Mouse (Mus musculus) limb, embryonic 12.5 days (tissue): ENCODE measurements at regions not wholly inside any gene's neighbourhood (a gene's known extent, or its start where the extent isn't known, plus 50 kb on each side); places are given as distances from the start of the nearest gene placed in this dataset.

Experiments used
- ATAC-seq: fragments of 200-750 bp; cut with Nextera tagmentation; 2 replicates; pipeline ENCODE4 v1.8.0; 2017; ENCODE audit warnings: low read depth, moderate TSS enrichment; ENCODE audit not compliant: insufficient number of reproducible peaks, insufficient read depth, low FRiP score, low TSS enrichment
- H3K27ac ChIP-seq: fragments of 300-500 bp; sonication (generic); 2 replicates; pipeline ENCODE4 v1.5.1; 2016; ENCODE audit warnings: mild to moderate bottlenecking, moderate library complexity
- H3K27me3 ChIP-seq: fragments of 300-500 bp; sonication (generic); 2 replicates; pipeline ENCODE4 v1.6.1; 2016; ENCODE audit warnings: mild to moderate bottlenecking, moderate library complexity
- H3K36me3 ChIP-seq: fragments of 300-500 bp; sonication (generic); 2 replicates; pipeline ENCODE4 v1.6.1; 2016; ENCODE audit warnings: mild to moderate bottlenecking, moderate library complexity
- H3K4me1 ChIP-seq: fragments of 300-500 bp; sonication (generic); replicated peaks from 2 replicates; pipeline ENCODE4 v1.6.1; 2016
- H3K4me2 ChIP-seq: fragments of 300-500 bp; sonication (generic); 2 replicates; pipeline ENCODE4 v1.6.1; 2016; ENCODE audit warnings: mild to moderate bottlenecking, moderate library complexity
- H3K4me3 ChIP-seq: fragments of 300-500 bp; sonication (generic); replicated peaks from 2 replicates; pipeline ENCODE4 v1.5.1; 2016; ENCODE audit warnings: mild to moderate bottlenecking
- H3K9ac ChIP-seq: fragments of 300-500 bp; sonication (generic); replicated peaks from 2 replicates; pipeline ENCODE4 v1.6.1; 2016; ENCODE audit warnings: mild to moderate bottlenecking, moderate library complexity
- H3K9me3 ChIP-seq: fragments of 300-500 bp; sonication (generic); 2 replicates; pipeline ENCODE4 v1.6.1; 2016; ENCODE audit warnings: mild to moderate bottlenecking, moderate library complexity
- WGBS: fragments of 180-500 bp; shearing (Covaris S2); methylation state at CpG from one replicate; pipeline ENCODE4 v1.1.7; 2016; 5-methylcytosine and 5-hydroxymethylcytosine counted together

GRCm38 (mm10) chr10:24444572-24444971, 150.7 kb upstream of the Ccn2 start:
- no peak overlapping the region for H3K4me2 ChIP-seq
- no peak overlapping the region for H3K4me3 ChIP-seq
- no peak overlapping the region for H3K27ac ChIP-seq
- H3K4me1 ChIP-seq: no peaks in the 10 kb centered on the region
- H3K9me3 ChIP-seq: no peaks in the 10 kb centered on the region
- H3K27me3 ChIP-seq: no peaks in the 10 kb centered on the region
- no peak for ATAC-seq
- no peak overlapping the region for H3K9ac ChIP-seq
- no peaks in the 10 kb centered on the region for H3K36me3 ChIP-seq
- WGBS: 63% methylated on average over 1 of the region's 1 CpGs

DNA sequence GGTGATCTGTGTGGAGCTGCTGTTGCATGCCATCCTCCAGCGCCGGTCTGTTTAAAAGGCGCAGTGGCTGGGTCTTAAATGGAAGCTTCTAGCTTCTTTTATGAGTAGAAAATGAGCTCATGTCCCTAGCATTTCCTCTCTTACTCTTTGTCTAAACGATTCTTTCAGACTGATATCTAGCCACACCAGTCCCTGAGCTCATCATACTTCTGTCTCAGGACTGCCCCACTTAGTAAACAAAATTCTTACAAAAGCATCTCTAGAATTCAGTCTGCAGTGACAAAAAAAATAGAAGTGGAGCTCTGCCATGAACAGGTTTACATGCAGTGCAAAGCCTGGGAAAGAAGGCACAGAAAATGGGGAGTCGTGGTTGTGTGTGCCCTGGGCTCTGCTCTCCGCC, 150.2 kb upstream of the Ccn2 start:
- ATAC-seq: no peak
- 87% methylated on average over 6 of the region's 6 CpGs for WGBS

DNA sequence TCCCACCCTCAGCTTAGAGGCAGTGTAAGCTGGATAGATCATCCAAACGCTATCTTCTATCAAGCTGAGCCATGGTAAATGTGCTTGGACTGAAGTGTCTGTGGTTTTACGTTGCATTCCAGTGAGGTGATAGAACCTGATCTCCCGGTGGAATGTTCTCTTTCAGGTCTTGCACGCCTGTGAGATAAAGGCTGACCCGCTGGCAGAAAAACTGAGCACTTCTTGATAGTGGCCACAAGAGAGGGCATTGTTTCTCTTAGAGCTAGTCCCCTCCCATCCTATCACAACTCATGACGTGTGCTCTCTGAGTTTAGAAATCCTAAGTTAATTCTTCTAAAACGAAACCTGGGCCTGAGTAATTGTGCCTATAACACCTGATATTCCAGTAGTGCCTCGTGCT, 149.1 kb upstream of the Ccn2 start:
- ATAC-seq: no peak
- 76% methylated on average over 8 of the region's 8 CpGs for WGBS
- no peaks in the 10 kb centered on the region for H3K4me1 ChIP-seq
- no peaks in the 10 kb centered on the region for H3K36me3 ChIP-seq
- H3K4me2 ChIP-seq: no peak overlapping the region
- no peak overlapping the region for H3K27ac ChIP-seq
- no peak overlapping the region for H3K4me3 ChIP-seq
- no peaks in the 10 kb centered on the region for H3K27me3 ChIP-seq
- H3K9ac ChIP-seq: no peak overlapping the region
- peaks cover 5% of the 10 kb centered on the region; the same call in 1 of the 2 replicates for H3K9me3 ChIP-seq

More for the DNA sequence above, 150.2 kb upstream of the Ccn2 start:
- Histone ChIP-seq H3K36me3 (no peaks in the 10 kb centered on the region), H3K9ac (no peak overlapping the region), H3K4me1 (no peaks in the 10 kb centered on the region), H3K9me3 (peaks cover 3% of the 10 kb centered on the region; the same call in 1 of the 2 replicates), H3K4me2 (no peak overlapping the region), H3K27me3 (no peaks in the 10 kb centered on the region), H3K4me3 (no peak overlapping the region), H3K27ac (no peak overlapping the region)

DNA sequence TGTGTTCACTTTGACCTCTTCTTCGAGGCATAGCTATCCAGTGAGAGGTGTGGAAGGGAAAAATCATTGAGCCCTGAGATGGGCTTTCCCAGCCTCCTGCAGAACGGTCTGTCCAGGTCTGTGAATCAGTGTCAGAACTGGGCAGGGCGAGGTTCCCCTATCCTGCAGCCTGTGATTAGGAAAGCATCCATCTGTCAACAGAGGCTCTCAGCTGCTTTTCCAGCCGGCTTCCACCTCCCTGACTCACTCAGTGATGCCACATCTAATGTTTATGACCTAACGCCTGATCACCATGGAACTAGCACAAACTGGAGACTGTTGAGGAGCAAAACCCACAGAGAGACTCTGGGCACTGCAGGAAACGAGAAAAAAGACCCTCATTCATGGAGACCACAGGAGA, 148.1 kb upstream of the Ccn2 start:
- H3K4me2 ChIP-seq: no peak overlapping the region
- H3K4me3 ChIP-seq: no peak overlapping the region
- WGBS: 47% methylated on average over 6 of the region's 6 CpGs
- H3K27ac ChIP-seq: no peak overlapping the region
- no peak for ATAC-seq
- H3K9me3 ChIP-seq: peaks cover 5% of the 10 kb centered on the region; the same call in 1 of the 2 replicates
- no peak overlapping the region for H3K9ac ChIP-seq
- H3K36me3 ChIP-seq: no peaks in the 10 kb centered on the region
- no peaks in the 10 kb centered on the region for H3K27me3 ChIP-seq
- no peaks in the 10 kb centered on the region for H3K4me1 ChIP-seq

GRCm38 (mm10) chr10:24448001-24448561, 147.2 kb upstream of the Ccn2 start:
- Histone ChIP-seq H3K27ac (peak overlapping the region; percentile 14; the same call in 1 of the 2 replicates), H3K27me3 (no peaks in the 10 kb centered on the region), H3K9ac (no peak overlapping the region), H3K36me3 (no peaks in the 10 kb centered on the region), H3K9me3 (peaks cover 5% of the 10 kb centered on the region; the same call in 1 of the 2 replicates), H3K4me2 (no peak overlapping the region), H3K4me3 (no peak overlapping the region), H3K4me1 (no peaks in the 10 kb centered on the region)
- 71% methylated on average over 9 of the region's 9 CpGs for WGBS
- no peak for ATAC-seq

DNA sequence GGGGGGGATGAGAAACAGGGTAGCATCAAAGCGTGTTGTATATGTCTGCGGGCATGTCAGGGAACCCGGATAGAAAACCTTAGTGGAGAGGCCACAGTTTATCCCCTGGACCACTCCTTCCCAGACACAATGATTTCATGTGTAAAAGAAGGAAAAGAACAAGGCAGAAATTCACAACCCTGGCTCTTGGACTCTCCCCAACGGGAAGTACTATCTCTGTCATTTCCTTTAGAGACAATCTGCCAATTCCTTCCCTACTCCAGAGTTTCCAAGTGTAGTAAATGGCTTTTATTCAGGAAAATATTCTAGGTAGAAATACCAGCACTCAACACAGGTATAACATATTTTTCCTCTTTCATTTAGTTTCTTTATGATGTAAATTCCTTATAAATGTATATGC, 141.7 kb upstream of the Ccn2 start:
- no peak overlapping the region for H3K4me2 ChIP-seq
- peaks cover 5% of the 10 kb centered on the region; the same call in 1 of the 2 replicates for H3K9me3 ChIP-seq
- no peak for ATAC-seq
- H3K4me1 ChIP-seq: no peaks in the 10 kb centered on the region
- H3K9ac ChIP-seq: no peak overlapping the region
- 88% methylated on average over 4 of the region's 4 CpGs for WGBS
- no peak overlapping the region for H3K4me3 ChIP-seq
- no peak overlapping the region for H3K27ac ChIP-seq
- no peaks in the 10 kb centered on the region for H3K27me3 ChIP-seq
- H3K36me3 ChIP-seq: no peaks in the 10 kb centered on the region

- Histone ChIP-seq H3K27me3 (no peaks in the 10 kb centered on the region), H3K9ac (no peak overlapping the region), H3K4me1 (no peaks in the 10 kb centered on the region), H3K9me3 (no peaks in the 10 kb centered on the region; the same call in 1 of the 2 replicates), H3K36me3 (no peaks in the 10 kb centered on the region), H3K27ac (peak overlapping the region; percentile 63), H3K4me2 (no peak overlapping the region), H3K4me3 (no peak overlapping the region)
- 0 out of 2 replicates have a peak, but pooled peaks have one; percentile 59 for ATAC-seq
- WGBS: 53% methylated on average over 2 of the region's 2 CpGs
Observed at GRCm38 (mm10) chr10:24458667-24459066, 136.6 kb upstream of the Ccn2 start.

GRCm38 (mm10) chr10:24463873-24464272, 131.4 kb upstream of the Ccn2 start:
- no peak overlapping the region for H3K27ac ChIP-seq
- H3K4me1 ChIP-seq: no peaks in the 10 kb centered on the region
- WGBS: 95% methylated on average over 1 of the region's 1 CpGs
- no peak overlapping the region for H3K4me3 ChIP-seq
- no peaks in the 10 kb centered on the region for H3K36me3 ChIP-seq
- H3K27me3 ChIP-seq: no peaks in the 10 kb centered on the region
- H3K9me3 ChIP-seq: no peaks in the 10 kb centered on the region; the same call in 1 of the 2 replicates
- no peak for ATAC-seq
- no peak overlapping the region for H3K4me2 ChIP-seq
- no peak overlapping the region for H3K9ac ChIP-seq

- Histone ChIP-seq H3K4me3 (no peak overlapping the region), H3K4me1 (no peaks in the 10 kb centered on the region), H3K36me3 (no peaks in the 10 kb centered on the region), H3K9me3 (no peaks in the 10 kb centered on the region; the same call in 1 of the 2 replicates), H3K27ac (no peak overlapping the region), H3K27me3 (no peaks in the 10 kb centered on the region), H3K9ac (no peak overlapping the region), H3K4me2 (no peak overlapping the region)
- WGBS: 80% methylated on average over 3 of the region's 3 CpGs
- ATAC-seq: no peak
Observed at GRCm38 (mm10) chr10:24464377-24464776, 130.9 kb upstream of the Ccn2 start.

GRCm38 (mm10) chr10:24469741-24470140, 125.5 kb upstream of the Ccn2 start:
- Histone ChIP-seq H3K4me3 (no peak overlapping the region), H3K4me2 (no peak overlapping the region), H3K4me1 (no peaks in the 10 kb centered on the region), H3K36me3 (no peaks in the 10 kb centered on the region), H3K27me3 (no peaks in the 10 kb centered on the region), H3K9me3 (no peaks in the 10 kb centered on the region), H3K9ac (no peak overlapping the region), H3K27ac (no peak overlapping the region)
- no peak for ATAC-seq
- WGBS: 91% methylated on average over 1 of the region's 1 CpGs

DNA sequence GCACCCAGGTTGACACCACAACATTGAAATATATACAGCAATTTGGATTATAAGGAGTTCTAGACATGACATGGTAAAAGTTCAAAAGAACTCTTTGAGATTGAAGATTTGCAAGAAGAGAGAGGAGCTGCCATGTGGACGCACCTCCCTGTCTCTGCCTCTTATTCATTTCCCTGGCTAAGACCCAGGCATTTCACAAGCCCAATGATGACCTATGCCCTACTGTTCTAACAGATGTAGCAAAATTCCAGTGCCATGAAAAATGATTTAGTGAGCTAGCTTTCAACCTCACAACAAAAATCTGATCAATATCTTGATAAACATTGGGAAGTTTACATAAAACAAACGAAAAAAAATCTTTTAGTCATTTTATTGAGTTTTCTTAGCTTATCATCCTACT, 123.7 kb upstream of the Ccn2 start:
- H3K36me3 ChIP-seq: no peaks in the 10 kb centered on the region
- no peak overlapping the region for H3K9ac ChIP-seq
- no peak for ATAC-seq
- no peak overlapping the region for H3K4me2 ChIP-seq
- no peak overlapping the region for H3K4me3 ChIP-seq
- 80% methylated on average over 2 of the region's 2 CpGs for WGBS
- H3K9me3 ChIP-seq: no peaks in the 10 kb centered on the region
- H3K27me3 ChIP-seq: no peaks in the 10 kb centered on the region
- peaks cover 1% of the 10 kb centered on the region; the same call in 1 of the 2 replicates for H3K4me1 ChIP-seq
- no peak overlapping the region for H3K27ac ChIP-seq

DNA sequence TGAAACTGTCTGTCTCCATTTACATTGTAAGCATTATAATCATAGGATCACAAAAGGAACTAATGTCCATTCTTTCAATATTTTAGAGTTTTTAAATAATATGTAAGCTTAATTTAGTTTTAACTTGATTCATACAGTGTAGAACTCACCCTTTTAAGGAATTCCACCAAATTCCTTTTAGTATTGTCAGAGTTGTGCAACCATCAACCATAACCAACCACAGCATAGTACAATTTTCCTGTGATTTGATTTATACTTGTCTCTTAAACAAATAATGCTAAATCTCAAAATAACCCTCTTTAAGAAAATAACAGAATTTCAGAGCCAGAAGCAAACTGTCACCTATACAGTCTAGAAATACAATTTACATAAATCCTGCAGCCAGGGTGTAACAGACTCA, 119.0 kb upstream of the Ccn2 start:
- H3K36me3 ChIP-seq: no peaks in the 10 kb centered on the region
- H3K4me2 ChIP-seq: no peak overlapping the region
- H3K9me3 ChIP-seq: no peaks in the 10 kb centered on the region
- H3K4me3 ChIP-seq: no peak overlapping the region
- peaks cover 5% of the 10 kb centered on the region; the same call in 1 of the 2 replicates for H3K4me1 ChIP-seq
- ATAC-seq: no peak
- H3K27me3 ChIP-seq: no peaks in the 10 kb centered on the region
- H3K27ac ChIP-seq: no peak overlapping the region
- no peak overlapping the region for H3K9ac ChIP-seq
